Mouse (Mus musculus) embryonic facial prominence, embryonic 14.5 days (tissue): ENCODE data around the gene Prkn. TPM values are rescaled to one million over a fixed set of nuclear protein-coding genes. Genes with fewer than 3 reads are reported as not detected.

Experiments
- ATAC-seq: fragments of 200-750 bp; cut with Nextera tagmentation; 2 replicates; pipeline ENCODE4 v1.8.0; 2017; ENCODE audit warnings: low read depth, moderate number of reproducible peaks, moderate TSS enrichment
- DNase-seq: peaks from one replicate; pipeline ENCODE4 v3.0.0-alpha.2; 2015; ENCODE audit warnings: low spot score
- H3K27ac ChIP-seq: fragments of 300-500 bp; sonication (generic); replicated peaks from 2 replicates; pipeline ENCODE4 v1.5.1; 2014; ENCODE audit warnings: low read depth, mild to moderate bottlenecking, low read length, moderate library complexity
- H3K27me3 ChIP-seq: fragments of 300-500 bp; sonication (generic); replicated peaks from 2 replicates; pipeline ENCODE4 v1.6.1; 2014; ENCODE audit warnings: low read length; ENCODE audit not compliant: control insufficient read depth, insufficient read depth
- H3K36me3 ChIP-seq: fragments of 300-500 bp; sonication (generic); 2 replicates; pipeline ENCODE4 v1.6.1; 2014; ENCODE audit warnings: low read length, mixed read lengths; ENCODE audit not compliant: control insufficient read depth, insufficient read depth
- H3K4me1 ChIP-seq: fragments of 300-500 bp; sonication (generic); 2 replicates; pipeline ENCODE4 v1.6.1; 2014; ENCODE audit warnings: antibody characterized with exemption, low read length; ENCODE audit not compliant: control insufficient read depth, insufficient read depth
- H3K4me2 ChIP-seq: fragments of 300-500 bp; sonication (generic); 2 replicates; pipeline ENCODE4 v1.6.1; 2014; ENCODE audit warnings: low read depth, mild to moderate bottlenecking, low read length, moderate library complexity, mixed read lengths
- H3K4me3 ChIP-seq: fragments of 300-500 bp; sonication (generic); 2 replicates; pipeline ENCODE4 v1.5.1; 2014; ENCODE audit warnings: low read depth, mild to moderate bottlenecking, low read length
- H3K9ac ChIP-seq: fragments of 300-500 bp; sonication (generic); 2 replicates; pipeline ENCODE4 v1.6.1; 2014; ENCODE audit warnings: low read depth, mild to moderate bottlenecking, low read length, moderate library complexity, mixed read lengths
- H3K9me3 ChIP-seq: fragments of 300-500 bp; sonication (generic); 2 replicates; pipeline ENCODE4 v1.6.1; 2016; ENCODE audit warnings: low read length; ENCODE audit not compliant: control insufficient read depth
- WGBS: fragments of 180-500 bp; shearing (Covaris S2); extraction: QIAGEN DNeasy Blood & Tissue Kit; methylation state at CpG from one replicate; pipeline ENCODE4 v1.1.7; 2014; 5-methylcytosine and 5-hydroxymethylcytosine counted together
- polyA plus RNA-seq: library from polyadenylated mRNA; unstranded; fragments of >200 nt; fragmentation: Nextera tagmentation; extraction: Ambion mirVana; gene quantifications from 2 replicates; pipeline ENCODE4 v1.2.1, GENCODE M21; 2014

Prkn gene
- polyA plus RNA-seq, 1 experiment from 2014 or later = 2.9 TPM

DNA sequence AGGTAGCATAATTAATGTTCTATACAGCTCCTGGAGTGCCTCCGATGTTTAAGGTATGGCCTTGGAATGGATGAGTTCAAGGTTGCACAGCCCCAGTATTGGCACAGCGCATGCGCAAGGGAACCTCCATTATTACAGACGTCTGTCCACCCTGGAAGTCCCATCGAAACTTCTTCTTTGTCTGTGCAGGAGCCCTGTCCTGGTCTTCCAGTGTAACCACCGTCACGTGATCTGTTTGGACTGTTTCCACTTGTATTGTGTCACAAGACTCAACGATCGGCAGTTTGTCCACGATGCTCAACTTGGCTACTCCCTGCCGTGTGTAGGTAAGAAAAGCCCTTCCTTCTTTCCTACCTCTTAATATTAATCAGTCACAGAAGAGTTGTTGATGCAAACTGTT lies 794.9 kb downstream of the Prkn start:
- H3K9me3 ChIP-seq = no peaks in the 10 kb centered on the region
- DNase-seq (no peak), ATAC-seq (no peak)
- H3K4me2 ChIP-seq = no peak overlapping the region
- no peak overlapping the region for H3K4me3 ChIP-seq
- H3K9ac ChIP-seq = no peak overlapping the region
- H3K36me3 ChIP-seq = no peaks in the 10 kb centered on the region
- no peaks in the 10 kb centered on the region for H3K27me3 ChIP-seq
- WGBS = 93% methylated on average over 11 of the region's 11 CpGs
- no peak overlapping the region for H3K27ac ChIP-seq
- H3K4me1 ChIP-seq = no peaks in the 10 kb centered on the region

DNA sequence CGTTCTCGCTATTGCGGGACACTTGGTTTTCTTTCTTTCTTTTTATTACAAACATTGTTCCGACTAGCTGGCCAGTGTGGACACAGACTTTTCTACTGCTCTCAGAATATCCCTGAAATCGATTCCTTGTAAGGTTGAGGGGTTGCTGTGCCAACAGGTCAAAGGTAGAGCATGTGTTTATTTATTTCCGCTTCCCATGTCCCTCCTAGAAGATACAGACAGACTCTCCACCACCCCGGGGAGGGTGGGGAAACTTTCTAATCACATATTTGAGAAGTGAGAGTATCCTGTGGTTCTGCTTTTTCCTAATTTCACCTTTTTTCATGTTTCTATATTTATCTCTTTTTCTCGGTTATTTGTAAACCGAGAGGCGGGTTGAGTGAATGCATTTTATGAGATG lies 797.5 kb downstream of the Prkn start:
- H3K27me3 ChIP-seq = no peaks in the 10 kb centered on the region
- DNase-seq (no peak), ATAC-seq (no peak)
- no peak overlapping the region for H3K4me2 ChIP-seq
- no peaks in the 10 kb centered on the region for H3K36me3 ChIP-seq
- 77% methylated on average over 10 of the region's 10 CpGs for WGBS
- H3K4me1 ChIP-seq = no peaks in the 10 kb centered on the region
- H3K9me3 ChIP-seq = no peaks in the 10 kb centered on the region
- no peak overlapping the region for H3K9ac ChIP-seq
- no peak overlapping the region for H3K27ac ChIP-seq
- no peak overlapping the region for H3K4me3 ChIP-seq

GRCm38 (mm10) chr17:11638451-11638850 lies 798.3 kb downstream of the Prkn start:
- ATAC-seq = peak; percentile 26; the same call in 1 of the 2 replicates

DNA sequence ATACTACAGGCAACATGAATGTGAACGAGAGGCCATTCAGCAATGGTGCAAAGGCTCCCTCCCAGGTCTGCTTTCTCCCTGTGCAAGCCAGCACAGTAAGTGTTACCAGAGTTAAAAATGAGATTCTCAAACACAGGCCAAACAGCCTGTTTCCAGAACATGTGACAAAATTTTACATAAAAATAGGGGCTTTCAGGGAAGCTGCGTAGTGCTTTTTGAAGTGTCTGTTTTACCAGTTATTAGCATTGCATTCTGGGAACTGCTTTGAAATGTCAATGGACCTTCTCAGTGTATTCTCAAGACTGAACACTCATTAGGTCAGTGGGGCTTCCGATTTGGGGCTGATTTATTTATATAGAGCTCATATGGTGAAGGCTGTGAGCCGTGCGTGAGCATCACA lies 799.6 kb downstream of the Prkn start:
- Histone ChIP-seq H3K4me2 (no peak overlapping the region), H3K4me3 (no peak overlapping the region), H3K4me1 (no peaks in the 10 kb centered on the region), H3K9ac (no peak overlapping the region), H3K27me3 (no peaks in the 10 kb centered on the region), H3K36me3 (no peaks in the 10 kb centered on the region), H3K27ac (no peak overlapping the region), H3K9me3 (no peaks in the 10 kb centered on the region)
- ATAC-seq (no peak), DNase-seq (no peak)
- WGBS = 84% methylated on average over 5 of the region's 5 CpGs

More at GRCm38 (mm10) chr17:11638451-11638850, 798.3 kb downstream of the Prkn start:
- no peaks in the 10 kb centered on the region for H3K9me3 ChIP-seq
- H3K4me1 ChIP-seq = no peaks in the 10 kb centered on the region
- 65% methylated on average over 6 of the region's 6 CpGs for WGBS
- H3K9ac ChIP-seq = no peak overlapping the region
- H3K27ac ChIP-seq = no peak overlapping the region
- DNase-seq = peak; percentile 52
- no peaks in the 10 kb centered on the region for H3K27me3 ChIP-seq
- no peak overlapping the region for H3K4me2 ChIP-seq
- no peaks in the 10 kb centered on the region for H3K36me3 ChIP-seq
- no peak overlapping the region for H3K4me3 ChIP-seq

GRCm38 (mm10) chr17:11642328-11642727 lies 802.1 kb downstream of the Prkn start:
- Histone ChIP-seq H3K9ac (no peak overlapping the region), H3K9me3 (no peaks in the 10 kb centered on the region), H3K4me1 (no peaks in the 10 kb centered on the region), H3K4me3 (no peak overlapping the region), H3K27ac (no peak overlapping the region), H3K27me3 (no peaks in the 10 kb centered on the region), H3K36me3 (no peaks in the 10 kb centered on the region), H3K4me2 (no peak overlapping the region)
- WGBS = 60% methylated on average over 1 of the region's 1 CpGs
- no peak for DNase-seq
- no peak for ATAC-seq

- WGBS = 73% methylated on average over 4 of the region's 4 CpGs
- Histone ChIP-seq H3K4me1 (no peaks in the 10 kb centered on the region), H3K4me3 (no peak overlapping the region), H3K27ac (no peak overlapping the region), H3K36me3 (no peaks in the 10 kb centered on the region), H3K9me3 (no peaks in the 10 kb centered on the region), H3K27me3 (no peaks in the 10 kb centered on the region), H3K4me2 (no peak overlapping the region), H3K9ac (no peak overlapping the region)
- DNase-seq (no peak), ATAC-seq (no peak)
These were observed 803.8 kb downstream of the Prkn start for GRCm38 (mm10) chr17:11644016-11644415.

DNA sequence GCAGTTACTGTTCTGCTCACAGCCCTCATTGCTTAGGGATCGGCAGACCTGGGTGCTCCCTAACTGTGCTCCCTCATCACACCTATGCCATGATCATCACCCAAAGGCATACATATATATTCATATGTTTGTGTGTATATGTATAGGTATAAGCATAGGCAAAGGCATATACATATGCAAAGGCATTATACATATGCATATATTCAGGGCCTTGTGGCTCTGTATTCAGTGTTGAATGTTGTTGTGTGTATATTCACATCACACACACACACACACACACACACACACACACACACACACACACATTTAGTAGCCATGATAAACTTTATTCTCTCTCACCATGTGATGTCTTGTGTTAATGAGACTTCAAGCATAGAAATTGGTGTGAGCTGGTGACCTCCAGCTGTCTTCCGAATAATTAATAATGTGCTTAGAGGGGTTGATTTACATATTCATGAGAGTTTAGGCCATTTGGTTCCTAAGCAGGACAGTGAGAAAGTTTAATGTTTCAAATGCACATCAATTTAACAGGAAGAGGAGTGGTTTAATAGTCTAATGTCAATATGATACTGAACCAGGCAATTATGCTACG lies 804.8 kb downstream of the Prkn start:
- 84% methylated on average over 3 of the region's 3 CpGs for WGBS
- Histone ChIP-seq H3K4me2 (no peak overlapping the region), H3K27ac (no peak overlapping the region), H3K9me3 (no peaks in the 10 kb centered on the region), H3K9ac (no peak overlapping the region), H3K36me3 (no peaks in the 10 kb centered on the region), H3K27me3 (no peaks in the 10 kb centered on the region), H3K4me3 (no peak overlapping the region), H3K4me1 (no peaks in the 10 kb centered on the region)
- no peak for ATAC-seq
- DNase-seq = no peak

- ATAC-seq (no peak), DNase-seq (no peak)
- Histone ChIP-seq H3K4me2 (no peak overlapping the region), H3K9me3 (no peaks in the 10 kb centered on the region), H3K27me3 (no peaks in the 10 kb centered on the region), H3K4me3 (no peak overlapping the region), H3K27ac (no peak overlapping the region), H3K4me1 (no peaks in the 10 kb centered on the region), H3K9ac (no peak overlapping the region), H3K36me3 (no peaks in the 10 kb centered on the region)
- 70% methylated on average over 5 of the region's 5 CpGs for WGBS
These were observed 816.2 kb downstream of the Prkn start for GRCm38 (mm10) chr17:11656397-11656796.

- Histone ChIP-seq H3K27me3 (no peaks in the 10 kb centered on the region), H3K4me2 (no peak overlapping the region), H3K4me3 (no peak overlapping the region), H3K9ac (no peak overlapping the region), H3K9me3 (no peaks in the 10 kb centered on the region), H3K27ac (no peak overlapping the region), H3K4me1 (no peaks in the 10 kb centered on the region), H3K36me3 (no peaks in the 10 kb centered on the region)
- DNase-seq = no peak
- 87% methylated on average over 3 of the region's 3 CpGs for WGBS
- no peak for ATAC-seq
These were observed 816.7 kb downstream of the Prkn start for GRCm38 (mm10) chr17:11656878-11657277.
